Comparison of ENCODE assay signal across 8 mouse cellular contexts in the genomic region with DNA sequence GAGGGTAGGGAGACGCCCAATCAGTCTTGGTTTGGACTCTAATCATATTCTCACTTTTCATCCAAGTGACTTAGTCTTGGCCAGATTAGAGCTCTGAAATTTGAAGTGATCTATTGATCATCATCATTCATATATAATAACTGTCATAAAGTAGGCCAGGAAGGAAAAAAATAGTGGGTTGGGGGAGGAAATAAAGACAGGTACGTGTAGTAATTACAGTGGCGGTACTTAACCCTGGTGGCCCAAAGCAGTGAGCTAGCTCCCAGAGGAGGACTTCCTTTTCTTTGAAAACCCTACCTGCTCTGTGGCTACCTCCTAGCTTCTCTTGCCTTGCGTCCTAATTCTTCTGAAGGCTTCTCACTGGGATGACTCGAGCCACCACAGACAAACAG. TPM values are rescaled to one million over a fixed set of nuclear protein-coding genes. Genes with fewer than 3 reads are reported as not detected.
DNase-seq lines count a peak whose midpoint lies in the region; ATAC-seq and TF ChIP-seq lines count a peak whose summit lies in the region.

No protein-coding gene starts in this region.

- no peak for DNase-seq in testis, postnatal 14 days (ENCODE audit: low spot score)
- no peak for DNase-seq in testis, postnatal 10 days (ENCODE audit: low spot score)
- no peak for DNase-seq in cerebellum, postnatal 4 days (ENCODE audit: low spot score in 2 of 2)
- no peak for DNase-seq in gastrocnemius, adult 8-10 months (ENCODE audit: low spot score in 2 of 2)

- peak overlapping the region; percentile 90 for H3K4me3 ChIP-seq in testis, adult 2 months (ENCODE audit: control insufficient read depth, low read depth, low read length)
- peak overlapping the region; percentile 76 for H3K4me3 ChIP-seq in embryonic facial prominence, embryonic 15.5 days (replicated peaks)
- peak overlapping the region; percentile 83 for H3K4me3 ChIP-seq in limb, embryonic 12.5 days (replicated peaks)
- H3K4me3 ChIP-seq in stomach, embryonic 15.5 days (replicated peaks) = peak overlapping the region; percentile 94

- peak overlapping the region; percentile 64 for H3K4me2 ChIP-seq in embryonic facial prominence, embryonic 15.5 days (replicated peaks)
- H3K4me2 ChIP-seq in limb, embryonic 12.5 days = peak overlapping the region; percentile 89
- peak overlapping the region; percentile 71 for H3K4me2 ChIP-seq in stomach, embryonic 15.5 days

- 3% methylated on average over 5 of the region's 5 CpGs for WGBS in embryonic facial prominence, embryonic 15.5 days
- WGBS in limb, embryonic 12.5 days = 10% methylated on average over 5 of the region's 5 CpGs
- 10% methylated on average over 5 of the region's 5 CpGs for WGBS in stomach, embryonic 15.5 days

- TF ChIP-seq POLR2A in testis, adult 2 months (IDR thresholded peaks at IDR 0.05; ENCODE audit: control insufficient read depth, low read depth, low read length) = no peak

- TF ChIP-seq CTCF in testis, adult 2 months (IDR thresholded peaks at IDR 0.05; ENCODE audit: control insufficient read depth, insufficient read depth, insufficient replicate concordance, low read depth, low read length) = no peak

- H3K27ac ChIP-seq in testis, adult 2 months (ENCODE audit: control insufficient read depth, insufficient read depth, low read depth, low read length) = peak overlapping the region; percentile 57
- H3K27ac ChIP-seq in embryonic facial prominence, embryonic 15.5 days (replicated peaks) = peak overlapping the region; percentile 96
- no peak overlapping the region; the same call in 1 of the 2 replicates for H3K27ac ChIP-seq in limb, embryonic 12.5 days
- peak overlapping the region; percentile 96 for H3K27ac ChIP-seq in stomach, embryonic 15.5 days

- peaks cover 3% of the 10 kb centered on the region; the same call in 1 of the 2 replicates for H3K4me1 ChIP-seq in testis, adult 2 months (ENCODE audit: control insufficient read depth, insufficient read depth, low read length)
- H3K4me1 ChIP-seq in embryonic facial prominence, embryonic 15.5 days = peaks cover 17% of the 10 kb centered on the region
- H3K4me1 ChIP-seq in limb, embryonic 12.5 days (replicated peaks) = peaks cover 21% of the 10 kb centered on the region
- peaks cover 14% of the 10 kb centered on the region; the same call in 1 of the 2 replicates for H3K4me1 ChIP-seq in stomach, embryonic 15.5 days

- no peaks in the 10 kb centered on the region for H3K27me3 ChIP-seq in testis, adult 2 months (ENCODE audit: control insufficient read depth, insufficient read depth, low read length)
- no peaks in the 10 kb centered on the region for H3K27me3 ChIP-seq in embryonic facial prominence, embryonic 15.5 days
- H3K27me3 ChIP-seq in limb, embryonic 12.5 days = no peaks in the 10 kb centered on the region
- no peaks in the 10 kb centered on the region for H3K27me3 ChIP-seq in stomach, embryonic 15.5 days (replicated peaks)

- H3K9me3 ChIP-seq in embryonic facial prominence, embryonic 15.5 days (replicated peaks) = no peaks in the 10 kb centered on the region
- H3K9me3 ChIP-seq in limb, embryonic 12.5 days = no peaks in the 10 kb centered on the region
- no peaks in the 10 kb centered on the region for H3K9me3 ChIP-seq in stomach, embryonic 15.5 days

- H3K36me3 ChIP-seq in testis, adult 2 months (ENCODE audit: control insufficient read depth, insufficient read depth, low read length) = no peaks in the 10 kb centered on the region; the same call in 1 of the 2 replicates
- peaks cover 16% of the 10 kb centered on the region for H3K36me3 ChIP-seq in embryonic facial prominence, embryonic 15.5 days
- peaks cover 26% of the 10 kb centered on the region for H3K36me3 ChIP-seq in limb, embryonic 12.5 days
- H3K36me3 ChIP-seq in stomach, embryonic 15.5 days = peaks cover 5% of the 10 kb centered on the region

- no peak for ATAC-seq in embryonic facial prominence, embryonic 15.5 days (ENCODE audit: insufficient number of reproducible peaks, low FRiP score, low TSS enrichment, low read depth)
- no peak for ATAC-seq in limb, embryonic 12.5 days (ENCODE audit: insufficient number of reproducible peaks, insufficient read depth, low FRiP score, low TSS enrichment, low read depth)
- no peak for ATAC-seq in stomach, embryonic 15.5 days (ENCODE audit: insufficient read depth, low FRiP score, low read depth)

- H3K9ac ChIP-seq in embryonic facial prominence, embryonic 15.5 days = peak overlapping the region; percentile 94
- peak overlapping the region; percentile 92 for H3K9ac ChIP-seq in limb, embryonic 12.5 days (replicated peaks)
- peak overlapping the region; percentile 96; the same call in 1 of the 2 replicates for H3K9ac ChIP-seq in stomach, embryonic 15.5 days

RNA-seq across cellular contexts. Expression of a gene that starts 1.2 kb away (rescaled TPM):
- 566 and 635 TPM in 2 replicates for polyA plus RNA-seq in testis, adult 2 months (2012; rRNA removed)
- polyA plus RNA-seq in embryonic facial prominence, embryonic 15.5 days (2015; fragmentation: Nextera tagmentation; extraction: Ambion mirVana) = 826 and 839 TPM in 2 replicates
- 1,072 and 1,099 TPM in 2 replicates for polyA plus RNA-seq in limb, embryonic 12.5 days (2016; fragmentation: Nextera tagmentation; extraction: Ambion mirVana)
- 992 and 1,078 TPM in 2 replicates for polyA plus RNA-seq in stomach, embryonic 15.5 days (2015; fragmentation: Nextera tagmentation; extraction: Ambion mirVana)
- 100 to 1,000 TPM; 389 to 469 (median 438) TPM for total RNA-seq in gastrocnemius, adult 8-10 months (2022)

RNA-seq across cellular contexts. Expression of a gene that starts 1.3 kb away (rescaled TPM):
- polyA plus RNA-seq in testis, adult 2 months (2012; rRNA removed) = 107 and 138 TPM in 2 replicates
- polyA plus RNA-seq in embryonic facial prominence, embryonic 15.5 days (2015; fragmentation: Nextera tagmentation; extraction: Ambion mirVana) = 6.9 and 8.6 TPM in 2 replicates
- polyA plus RNA-seq in limb, embryonic 12.5 days (2016; fragmentation: Nextera tagmentation; extraction: Ambion mirVana) = 7.9 and 8.7 TPM in 2 replicates
- polyA plus RNA-seq in stomach, embryonic 15.5 days (2015; fragmentation: Nextera tagmentation; extraction: Ambion mirVana) = 4.2 and 5.4 TPM in 2 replicates
- 1 to 10 TPM; 5.0 to 7.1 (median 6.3) TPM for total RNA-seq in gastrocnemius, adult 8-10 months (2022)

RNA-seq across cellular contexts. Expression of a gene that starts 20.4 kb away (rescaled TPM):
- polyA plus RNA-seq in testis, adult 2 months (2012; rRNA removed) = 11.8 and 13.9 TPM in 2 replicates
- 40.5 and 41.4 TPM in 2 replicates for polyA plus RNA-seq in embryonic facial prominence, embryonic 15.5 days (2015; fragmentation: Nextera tagmentation; extraction: Ambion mirVana)
- 62.9 and 66.1 TPM in 2 replicates for polyA plus RNA-seq in limb, embryonic 12.5 days (2016; fragmentation: Nextera tagmentation; extraction: Ambion mirVana)
- polyA plus RNA-seq in stomach, embryonic 15.5 days (2015; fragmentation: Nextera tagmentation; extraction: Ambion mirVana) = 49.7 and 51.6 TPM in 2 replicates
- total RNA-seq in gastrocnemius, adult 8-10 months (2022) = 10 to 100 TPM; 10.1 to 13.6 (median 11.7) TPM

RNA-seq across cellular contexts. Expression of a gene that starts 51.2 kb away (rescaled TPM):
- polyA plus RNA-seq in testis, adult 2 months (2012; rRNA removed) = 1.0 and 1.6 TPM in 2 replicates
- 10.5 and 10.6 TPM in 2 replicates for polyA plus RNA-seq in embryonic facial prominence, embryonic 15.5 days (2015; fragmentation: Nextera tagmentation; extraction: Ambion mirVana)
- 6.4 and 7.2 TPM in 2 replicates for polyA plus RNA-seq in limb, embryonic 12.5 days (2016; fragmentation: Nextera tagmentation; extraction: Ambion mirVana)
- polyA plus RNA-seq in stomach, embryonic 15.5 days (2015; fragmentation: Nextera tagmentation; extraction: Ambion mirVana) = 10.9 and 11.3 TPM in 2 replicates
- 1 to 10 TPM; 3.1 to 5.1 (median 4.2) TPM for total RNA-seq in gastrocnemius, adult 8-10 months (2022)

Comparison
In these comparisons a context has a peak if more than half of its experiments do, and no peak if none do; other contexts are left out.
1. RNA of a gene that starts 1.3 kb away (polyA plus RNA-seq): 107 to 138 TPM in testis, adult 2 months; 6.9 to 8.6 TPM in embryonic facial prominence, embryonic 15.5 days, 7.9 to 8.7 TPM in limb, embryonic 12.5 days and 4.2 to 5.4 TPM in stomach, embryonic 15.5 days; every median in the first group is over 10 times any median in the second.
2. Peak in every context shown above with its lines, with median percentiles within 50 percentile points of each other: H3K4me3 ChIP-seq, H3K4me2 ChIP-seq and H3K9ac ChIP-seq.